Mouse (Mus musculus) testis, adult 2 months (tissue): Measurements from ENCODE around the gene Slc2a1.

Experiments used
- CTCF ChIP-seq: fragments of 200-500 bp; IDR thresholded peaks from 2 replicates; pipeline ENCODE4 v1.5.1; 2012; ENCODE audit warnings: low read depth, mild to moderate bottlenecking, inconsistent platforms, low read length, moderate library complexity; ENCODE audit not compliant: control insufficient read depth, insufficient read depth, insufficient replicate concordance
- POLR2A ChIP-seq: fragments of 200-500 bp; IDR thresholded peaks from 2 replicates; pipeline ENCODE4 v1.6.1; 2012; ENCODE audit warnings: low read depth, mild to moderate bottlenecking, inconsistent platforms, low read length, moderate library complexity; ENCODE audit not compliant: control insufficient read depth

DNA sequence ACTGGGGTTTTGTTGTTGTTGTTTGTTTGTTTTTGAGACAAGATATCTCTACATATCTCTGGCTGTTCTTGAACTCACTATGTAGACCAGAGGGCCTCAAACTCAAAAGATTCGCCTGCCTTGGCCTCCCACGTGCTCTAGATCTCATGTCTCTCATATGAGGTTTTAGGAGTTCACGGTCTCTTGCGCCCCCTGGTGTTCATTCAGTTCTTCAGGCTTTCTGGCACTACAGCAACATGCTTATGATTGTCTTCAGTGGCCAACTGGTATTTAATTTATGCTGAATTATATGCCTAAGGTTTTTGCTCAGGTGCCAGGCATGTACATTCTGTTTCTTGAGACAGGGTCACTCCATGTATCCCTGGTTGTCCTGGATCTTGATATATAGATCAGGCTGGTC, 59.2 kb downstream of the Slc2a1 start:
- TF ChIP-seq CTCF, result peak; percentile 25; the same call in 1 of the 2 replicates
- no peak for TF ChIP-seq POLR2A
